Mouse (Mus musculus) stomach, postnatal 0 days (tissue): Measurements from ENCODE around the gene Mat2a.

Experiments used
- CTCF ChIP-seq: IDR thresholded peaks from 2 replicates; pipeline ENCODE4 v1.5.1; 2016; ENCODE audit warnings: antibody characterized with exemption, low read depth, mild to moderate bottlenecking, moderate library complexity
- EP300 ChIP-seq: optimal IDR thresholded peaks from 2 replicates; pipeline ENCODE3; 2016; ENCODE audit warnings: antibody characterized with exemption

DNA sequence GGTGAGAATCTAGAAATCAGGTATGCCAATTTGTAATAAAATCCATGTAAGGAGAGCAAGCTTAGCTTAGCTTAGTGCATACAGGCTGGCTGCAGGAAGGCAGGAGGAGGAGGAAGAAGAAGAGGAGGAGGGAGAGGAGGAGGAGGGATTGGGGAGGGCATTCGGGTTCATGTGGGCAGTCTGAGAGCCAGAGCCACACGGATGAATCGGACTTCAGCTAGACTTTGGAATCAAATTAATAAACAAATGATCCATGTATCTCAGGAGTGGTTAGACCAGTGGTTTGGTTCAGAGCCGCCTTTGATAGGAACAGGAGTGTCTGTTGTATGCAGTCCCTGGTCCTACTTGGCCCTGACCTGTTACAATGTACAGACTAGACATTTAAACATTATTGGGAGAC lies 45.5 kb upstream of the Mat2a start:
- TF ChIP-seq EP300 (no peak), CTCF (no peak)
